Mouse (Mus musculus): Measurements from ENCODE around the gene Diras1.

DNA sequence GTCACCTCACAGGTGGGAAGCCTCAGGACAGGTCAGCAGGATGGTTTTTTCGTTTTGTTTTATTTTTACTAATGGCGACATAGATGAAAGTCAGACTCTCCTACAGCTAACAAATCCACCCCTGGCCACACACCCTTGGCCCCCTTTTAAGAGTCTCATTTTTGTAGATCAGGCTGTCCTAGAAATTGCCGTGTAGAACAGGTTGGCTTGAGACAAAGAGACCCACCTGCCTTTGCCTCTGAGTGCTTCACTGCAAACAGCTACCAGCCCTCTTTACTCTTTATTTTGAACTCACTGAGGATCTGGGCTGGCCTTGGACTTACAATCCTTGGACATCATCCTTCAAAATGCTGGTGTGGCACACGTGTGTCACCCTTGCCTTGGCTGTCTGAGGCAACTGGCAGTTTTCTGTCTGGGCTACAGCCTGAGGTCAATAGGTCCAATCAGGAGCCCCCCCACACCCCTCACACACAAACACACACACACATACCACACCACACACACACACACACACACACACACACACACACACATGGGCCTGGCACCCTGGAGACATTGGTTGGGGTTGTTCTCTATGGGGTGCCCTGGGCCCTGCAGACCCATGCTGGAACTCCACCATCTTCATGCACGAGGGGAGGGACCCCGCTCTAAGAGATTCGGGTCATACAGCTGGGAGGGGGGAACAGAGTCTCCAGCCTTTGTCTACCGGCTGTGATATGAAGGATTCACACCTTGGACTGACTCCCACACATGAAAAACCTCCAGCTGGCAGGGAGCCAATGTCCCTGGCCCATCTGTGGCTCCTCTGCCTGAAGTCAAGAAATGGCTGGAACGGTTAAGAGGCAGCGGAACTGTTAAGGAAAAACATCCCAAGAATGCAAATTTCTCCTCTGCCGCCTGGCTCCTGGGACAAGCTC, 53.1 kb downstream of the Diras1 start:
- TF ChIP-seq CTCF (IDR thresholded peaks at IDR 0.05; ENCODE audit: low read depth) (no peak), EP300 (IDR thresholded peaks at IDR 0.05; ENCODE audit: low read depth) (no peak)

Measured in heart, postnatal 0 days (tissue).